Mouse (Mus musculus) heart, adult 8-10 months (tissue): ENCODE measurements around the gene Tpbpb. TPM values are rescaled to one million over a fixed set of nuclear protein-coding genes. Genes with fewer than 3 reads are reported as not detected.
"Not testable (repeated sequence)": the region's sequence is repeated elsewhere in the genome, so short reads cannot be mapped to it uniquely, and the experiment has no call there.

Source experiments
- DNase-seq: peaks from one replicate; pipeline ENCODE4 v3.0.0; 2022; ENCODE audit warnings: low spot score
- total RNA-seq, 4 experiments: library from RNA; stranded (reverse); gene quantifications; 2 replicates each; pipeline ENCODE4 v1.2.4; 2022

Tpbpb gene
- total RNA-seq, result not detected

DNA sequence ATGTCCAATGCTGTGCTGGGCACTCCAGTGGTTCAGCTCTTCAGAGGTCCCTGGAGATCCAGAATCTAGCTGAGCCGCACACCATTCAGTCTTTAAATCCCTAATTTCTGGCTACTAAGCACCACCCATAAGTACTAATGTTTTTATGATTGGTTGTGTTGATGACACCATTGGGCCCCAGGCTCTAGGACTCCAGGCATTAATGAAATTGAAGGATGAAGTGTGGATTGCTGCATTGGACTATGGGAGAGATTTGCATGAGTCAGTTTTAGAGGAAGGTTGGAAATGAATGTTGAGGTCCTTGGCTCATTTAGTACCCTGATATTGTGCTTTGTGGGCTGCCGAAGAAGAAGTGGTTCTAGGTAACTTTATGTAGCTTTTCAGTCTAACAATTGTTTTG is at the start of gene Tpbpb:
Gene Tpbpb, minus strand, starts transcription at position 101 of the 400 bp plus-strand sequence.
- DNase-seq, result not testable (repeated sequence)

- DNase-seq, result not testable (repeated sequence)
These were observed 37.2 kb upstream of the Tpbpb start, which contains the start of gene Tpbpa for GRCm38 (mm10) chr13:60941884-60942283. TSS of gene Tpbpa (minus strand) at chr13:60941984.

- peak; percentile 81 for DNase-seq
These were observed 31.8 kb upstream of the Tpbpb start, which contains the start of the genes Gm49391 and Ctla2a for GRCm38 (mm10) chr13:60936500-60936901. TSS of gene Gm49391 (minus strand) at chr13:60936571. TSS of gene Ctla2a (minus strand) at chr13:60936625.

- DNase-seq, result not testable (repeated sequence)
These were observed 30.8 kb upstream of the Tpbpb start, which contains the start of gene Gm49393 for GRCm38 (mm10) chr13:60935490-60935889. TSS of gene Gm49393 (minus strand) at chr13:60935590.

GRCm38 (mm10) chr13:60897328-60897727 is 7.4 kb downstream of the Tpbpb start, which contains the start of gene Ctla2b:
TSS of gene Ctla2b (minus strand) at chr13:60897447.
- DNase-seq, result peak; percentile 86

GRCm38 (mm10) chr13:60896794-60897193 is 7.9 kb downstream of the Tpbpb start, which contains the start of gene Gm49392:
TSS of gene Gm49392 (minus strand) at chr13:60896894.
- not testable (repeated sequence) for DNase-seq

- no peak for DNase-seq
These were observed 9.1 kb downstream of the Tpbpb start for GRCm38 (mm10) chr13:60895406-60896160.

DNA sequence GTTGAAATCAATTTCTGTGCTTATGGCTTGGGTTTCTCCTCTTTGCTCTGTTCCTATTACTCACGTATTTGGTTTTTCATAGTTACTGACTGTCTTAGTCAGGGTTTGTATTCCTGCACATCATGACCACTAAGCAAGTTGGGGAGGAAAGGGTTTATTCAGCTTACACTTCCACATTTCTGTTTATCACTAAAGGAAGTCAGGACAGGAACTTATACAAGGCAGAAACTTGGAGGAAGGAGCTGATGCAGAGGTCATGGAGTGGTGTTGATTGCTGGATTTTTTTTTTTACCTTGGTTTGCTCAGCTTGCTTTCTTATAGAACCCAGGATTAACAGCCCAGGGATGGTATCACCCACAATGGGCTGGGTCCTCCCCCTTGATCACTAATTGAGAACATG is 12.4 kb downstream of the Tpbpb start:
- no peak for DNase-seq

- DNase-seq, result no peak
These were observed 40.4 kb downstream of the Tpbpb start, which contains the start of gene 4930486L24Rik for GRCm38 (mm10) chr13:60864281-60864680. TSS of gene 4930486L24Rik (minus strand) at chr13:60864475.

Other genes with a start within 250 kb of the Tpbpb start
- not detected for gene BC051665, start 118.5 kb downstream of the Tpbpb start, total RNA-seq
- not detected for gene Ctsll3, start 102.0 kb downstream of the Tpbpb start, total RNA-seq
- under 1 TPM in 2 of 4 experiments, not detected in 2; 0.31 to 0.92 TPM for gene 4930486L24Rik, start 40.4 kb downstream of the Tpbpb start, total RNA-seq
- 1 to 10 TPM in 3 of 4 experiments, under 1 TPM in 1; 0.69 to 2.7 (median 1.4) TPM for gene Gm49392, start 8.0 kb downstream of the Tpbpb start, total RNA-seq
- 10 to 100 TPM in 1 of 4 experiments, 1 to 10 TPM in 3; 4.5 to 11.0 (median 6.1) TPM for gene Ctla2b, start 7.4 kb downstream of the Tpbpb start, total RNA-seq
- gene Gm49393, start 30.7 kb upstream of the Tpbpb start, total RNA-seq, result not detected
- 1 to 10 TPM; 1.5 to 5.0 (median 3.1) TPM for gene Gm49391, start 31.7 kb upstream of the Tpbpb start, total RNA-seq
- gene Ctla2a, start 31.7 kb upstream of the Tpbpb start, total RNA-seq, result 10 to 100 TPM; 61.7 to 73.7 (median 68.6) TPM
- gene Tpbpa, start 37.1 kb upstream of the Tpbpb start, total RNA-seq, result not detected
- gene Ctsj, start 101.1 kb upstream of the Tpbpb start, total RNA-seq, result not detected
- not detected for gene Ctsq, start 135.8 kb upstream of the Tpbpb start, total RNA-seq